17 mouse cellular contexts compared by ENCODE assay signal in the genomic region with DNA sequence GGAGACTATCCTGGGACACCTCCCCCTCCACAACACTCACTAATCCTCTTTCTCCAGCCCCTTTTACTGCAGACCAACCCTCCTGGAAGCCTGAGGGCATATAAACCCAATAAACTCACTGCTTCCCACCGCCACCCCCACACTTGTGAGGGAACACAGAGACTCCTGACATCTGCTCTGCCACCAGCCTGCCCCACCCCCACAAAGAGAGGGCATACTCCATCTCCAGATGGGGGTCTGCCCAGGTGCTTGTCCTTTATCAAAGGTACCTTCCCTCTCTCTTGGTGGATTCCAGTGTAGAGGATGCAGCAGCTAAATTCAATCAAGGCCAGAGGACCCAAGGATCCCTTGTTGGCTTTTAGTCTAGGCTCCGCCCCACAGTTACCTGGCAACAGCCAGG. TPM values are rescaled to one million over a fixed set of nuclear protein-coding genes. Genes with fewer than 3 reads are reported as not detected.
DNase-seq lines count a peak whose midpoint lies in the region; ATAC-seq lines count a peak whose summit lies in the region.
"Had no signal": no experiment of that assay in that cellular context is flagged by ENCODE, and none has a peak within 500 bp of the region (broad histone marks: within the 10 kb centered on the region; RNA-seq: fewer than 3 reads in every experiment).

No protein-coding gene starts in this region.

- peak; percentile 19 to 40 for DNase-seq in cerebellum, postnatal 14 days
- peak; percentile 44 for DNase-seq in layer of hippocampus, adult 9-11 months
- no peak for DNase-seq in layer of hippocampus, adult 8-10 months (ENCODE audit: low spot score in 2 of 2)
- peak; percentile 15 for DNase-seq in R1 (ENCODE audit: low read depth, low spot score)
- peak; percentile 48 for DNase-seq in forelimb bud, embryonic 11.5 days (ENCODE audit: low read depth, low spot score)
- DNase-seq in right cerebral cortex, postnatal 36 days (ENCODE audit: low spot score in 2 of 2) = no peak
- DNase-seq: adrenal gland, postnatal 10 days; cerebellum, adult 8-10 months; embryo, embryonic 11 days; gastrocnemius, postnatal 36 days; heart, adult 18-20 months; heart, postnatal 14 days had no signal

- no peak for ATAC-seq in cerebellum, adult (ENCODE audit: insufficient number of reproducible peaks, low FRiP score, low TSS enrichment)
- ATAC-seq: forebrain, embryonic 14.5 days; intestine, postnatal 0 days had no signal

RNA-seq across cellular contexts. Expression of gene Cplx1, which starts 28.8 kb away (rescaled TPM):
- 100 to 1,000 TPM; 530 to 563 (median 545) TPM for total RNA-seq in layer of hippocampus, adult 8-10 months (2022)
- total RNA-seq: gastrocnemius, adult 8-10 months; gastrocnemius, postnatal 36 days; hematopoietic stem cell, adult 5-6 weeks had no signal

RNA-seq across cellular contexts. Expression of gene Pcgf3, which starts 60.0 kb away (rescaled TPM):
- 10 to 100 TPM; 42.2 to 44.1 (median 42.5) TPM for total RNA-seq in layer of hippocampus, adult 8-10 months (2022)

Comparison
In these comparisons a context has a peak if more than half of its experiments do, and no peak if none do; other contexts are left out.
1. DNase-seq: peak in cerebellum, postnatal 14 days (2 of 2), layer of hippocampus, adult 9-11 months (single experiment), R1 (single experiment) and forelimb bud, embryonic 11.5 days (single experiment); none in layer of hippocampus, adult 8-10 months (0 of 2) and right cerebral cortex, postnatal 36 days (0 of 2).